Mouse (Mus musculus) heart, adult 9 months (tissue): ENCODE measurements around the gene Zscan4-ps2.
"Not testable (repeated sequence)": the region's sequence is repeated elsewhere in the genome, so short reads cannot be mapped to it uniquely, and the experiment has no call there.

Source experiments
- DNase-seq, 2 experiments: peaks; one replicate each; pipeline ENCODE4 v3.0.0; 2022; ENCODE audit warnings: low spot score in 2 of 2

The Zscan4-ps2 gene

GRCm38 (mm10) chr7:11514010-11514409, at the start of gene Zscan4-ps2:
Gene Zscan4-ps2 (plus strand): TSS chr7:11514310.
- DNase-seq = not testable (repeated sequence)
